Mouse (Mus musculus) intestine, postnatal 0 days (tissue): ENCODE results near the gene Ccdc63. TPM values are rescaled to one million over a fixed set of nuclear protein-coding genes. Genes with fewer than 3 reads are reported as not detected.
"Not testable (repeated sequence)": the region's sequence is repeated elsewhere in the genome, so short reads cannot be mapped to it uniquely, and the experiment has no call there.

Experiments
- ATAC-seq: fragments of 200-750 bp; cut with Nextera tagmentation; 2 replicates; pipeline ENCODE4 v1.8.0; 2017; ENCODE audit warnings: mild to moderate bottlenecking, moderate TSS enrichment, moderate library complexity
- H3K27ac ChIP-seq: fragments of 300-500 bp; sonication (generic); 2 replicates; pipeline ENCODE4 v1.5.1; 2014; ENCODE audit warnings: mild to moderate bottlenecking, low read depth, low read length, moderate library complexity
- H3K27me3 ChIP-seq: fragments of 300-500 bp; sonication (generic); replicated peaks from 2 replicates; pipeline ENCODE4 v1.6.1; 2014; ENCODE audit warnings: low read length, mixed read lengths; ENCODE audit not compliant: control insufficient read depth, insufficient read depth
- H3K36me3 ChIP-seq: fragments of 300-500 bp; sonication (generic); 2 replicates; pipeline ENCODE4 v1.6.1; 2014; ENCODE audit warnings: mild to moderate bottlenecking, moderate library complexity; ENCODE audit not compliant: control insufficient read depth, insufficient read depth
- H3K4me1 ChIP-seq: fragments of 300-500 bp; sonication (generic); replicated peaks from 2 replicates; pipeline ENCODE4 v1.6.1; 2014; ENCODE audit warnings: antibody characterized with exemption, low read length, mixed read lengths; ENCODE audit not compliant: control insufficient read depth, insufficient read depth
- H3K4me2 ChIP-seq: fragments of 300-500 bp; sonication (generic); replicated peaks from 2 replicates; pipeline ENCODE4 v1.6.1; 2014; ENCODE audit warnings: low read depth, mild to moderate bottlenecking, moderate library complexity
- H3K4me3 ChIP-seq: fragments of 300-500 bp; sonication (generic); 2 replicates; pipeline ENCODE4 v1.5.1; 2014; ENCODE audit warnings: low read depth, low read length
- H3K9ac ChIP-seq: fragments of 300-500 bp; sonication (generic); 2 replicates; pipeline ENCODE4 v1.6.1; 2014; ENCODE audit warnings: mild to moderate bottlenecking, low read depth, low read length
- H3K9me3 ChIP-seq: fragments of 300-500 bp; sonication (generic); 2 replicates; pipeline ENCODE4 v1.6.1; 2016; ENCODE audit warnings: mixed run types; ENCODE audit not compliant: control insufficient read depth
- CTCF ChIP-seq: sonication (generic); IDR thresholded peaks from 2 replicates; pipeline ENCODE4 v1.5.1; 2016; ENCODE audit warnings: low read depth, mild to moderate bottlenecking, control low read depth, antibody characterized with exemption, moderate library complexity
- WGBS: fragments of 180-500 bp; shearing (Covaris S2); extraction: QIAGEN DNeasy Blood & Tissue Kit; methylation state at CpG from one replicate; pipeline ENCODE4 v1.1.7; 2014; 5-methylcytosine and 5-hydroxymethylcytosine counted together
- polyA plus RNA-seq: library from polyadenylated mRNA; unstranded; fragments of >200 nt; fragmentation: Nextera tagmentation; extraction: Ambion mirVana; gene quantifications from 2 replicates; pipeline ENCODE4 v1.2.1, GENCODE M21; 2015

Gene Ccdc63
- not detected in 2 replicates for polyA plus RNA-seq

GRCm38 (mm10) chr5:122140723-122141122 lies at the start of gene Ccdc63:
TSS of gene Ccdc63 (minus strand) at chr5:122140823.
- Histone ChIP-seq H3K4me1 (no peaks in the 10 kb centered on the region), H3K27ac (no peak within 1 kb of the TSS)
- WGBS, result 94% methylated on average over 3 of the region's 3 CpGs

GRCm38 (mm10) chr5:122189115-122189514 lies 48.5 kb upstream of the Ccdc63 start:
- 44% methylated on average over 3 of the region's 3 CpGs for WGBS
- Histone ChIP-seq H3K4me2 (no peak overlapping the region), H3K4me3 (no peak overlapping the region), H3K36me3 (no peaks in the 10 kb centered on the region), H3K9ac (no peak overlapping the region), H3K9me3 (no peaks in the 10 kb centered on the region), H3K27ac (no peak overlapping the region), H3K27me3 (no peaks in the 10 kb centered on the region), H3K4me1 (no peaks in the 10 kb centered on the region)
- no peak for ATAC-seq
- TF ChIP-seq CTCF, result no peak

More at GRCm38 (mm10) chr5:122140723-122141122, at the start of gene Ccdc63:
- H3K4me3 ChIP-seq, result no peak within 1 kb of the TSS
- ATAC-seq, result no peak
- no peaks in the 10 kb centered on the region for H3K9me3 ChIP-seq
- no peak for TF ChIP-seq CTCF
- H3K36me3 ChIP-seq, result no peaks in the 10 kb centered on the region
- no peaks in the 10 kb centered on the region for H3K27me3 ChIP-seq
- H3K9ac ChIP-seq, result no peak within 1 kb of the TSS
- no peak within 1 kb of the TSS for H3K4me2 ChIP-seq

GRCm38 (mm10) chr5:122184858-122185257 lies 44.2 kb upstream of the Ccdc63 start:
- ATAC-seq, result not testable (repeated sequence)
- WGBS, result 90% methylated on average over 6 of the region's 6 CpGs

GRCm38 (mm10) chr5:122184283-122184806 lies 43.7 kb upstream of the Ccdc63 start:
- Histone ChIP-seq H3K27ac (no peak overlapping the region), H3K9me3 (no peaks in the 10 kb centered on the region), H3K4me2 (no peak overlapping the region), H3K4me1 (no peaks in the 10 kb centered on the region), H3K36me3 (no peaks in the 10 kb centered on the region), H3K4me3 (no peak overlapping the region), H3K9ac (no peak overlapping the region), H3K27me3 (no peaks in the 10 kb centered on the region)
- no peak for ATAC-seq
- no peak for TF ChIP-seq CTCF
- WGBS, result 75% methylated on average over 7 of the region's 7 CpGs

More at GRCm38 (mm10) chr5:122184858-122185257, 44.2 kb upstream of the Ccdc63 start:
- H3K36me3 ChIP-seq, H3K4me1 ChIP-seq, H3K9ac ChIP-seq, H3K4me3 ChIP-seq, H3K27ac ChIP-seq, H3K27me3 ChIP-seq, H3K4me2 ChIP-seq, H3K9me3 ChIP-seq: not testable (repeated sequence)

GRCm38 (mm10) chr5:122179665-122180064 lies 39.0 kb upstream of the Ccdc63 start:
- no peak for ATAC-seq
- Histone ChIP-seq H3K4me1 (no peaks in the 10 kb centered on the region), H3K36me3 (peaks cover 12% of the 10 kb centered on the region), H3K27me3 (no peaks in the 10 kb centered on the region), H3K9ac (no peak overlapping the region), H3K4me3 (no peak overlapping the region), H3K27ac (no peak overlapping the region), H3K4me2 (no peak overlapping the region), H3K9me3 (no peaks in the 10 kb centered on the region)
- TF ChIP-seq CTCF, result no peak
- WGBS, result 51% methylated on average over 6 of the region's 6 CpGs

- whole genome bisulfite sequencing, result 45% methylated on average over 1 of the region's 1 CpGs
- TF ChIP-seq CTCF, result peak; percentile 78
- Histone ChIP-seq H3K9me3 (no peaks in the 10 kb centered on the region), H3K4me2 (no peak overlapping the region), H3K9ac (no peak overlapping the region), H3K4me1 (no peaks in the 10 kb centered on the region), H3K4me3 (no peak overlapping the region), H3K27ac (no peak overlapping the region), H3K27me3 (no peaks in the 10 kb centered on the region), H3K36me3 (peaks cover 30% of the 10 kb centered on the region)
- ATAC-seq, result peak; percentile 75
Observed at GRCm38 (mm10) chr5:122176398-122176797, 35.8 kb upstream of the Ccdc63 start.

- H3K4me2 ChIP-seq, result no peak overlapping the region
- 0 out of 2 replicates have a peak overlapping the region, but pooled peaks have one; percentile 8 for H3K27ac ChIP-seq
- ATAC-seq, result no peak
- no peaks in the 10 kb centered on the region for H3K27me3 ChIP-seq
- H3K4me1 ChIP-seq, result no peaks in the 10 kb centered on the region
- H3K9me3 ChIP-seq, result no peaks in the 10 kb centered on the region
- 85% methylated on average over 7 of the region's 7 CpGs for WGBS
- H3K36me3 ChIP-seq, result peaks cover 34% of the 10 kb centered on the region
- TF ChIP-seq CTCF, result no peak
- H3K4me3 ChIP-seq, result no peak overlapping the region
- no peak overlapping the region for H3K9ac ChIP-seq
Observed at GRCm38 (mm10) chr5:122175961-122176360, 35.3 kb upstream of the Ccdc63 start.
